ENCODE assay signal across 20 mouse cellular contexts in genomic region chr16:18166613-18167190, GRCm38 (mm10). TPM values are rescaled to one million over a fixed set of nuclear protein-coding genes. Genes with fewer than 3 reads are reported as not detected.
DNase-seq lines count a peak whose midpoint lies in the region; ATAC-seq lines count a peak whose summit lies in the region.
"Had no signal": no experiment of that assay in that cellular context is flagged by ENCODE, and none has a peak within 500 bp of the region (broad histone marks: within the 10 kb centered on the region; RNA-seq: fewer than 3 reads in every experiment).

No protein-coding gene starts in this region.

- no peak overlapping the region for H3K4me3 ChIP-seq in limb, embryonic 15.5 days
- no peak overlapping the region for H3K4me3 ChIP-seq in limb, embryonic 10.5 days
- no peak overlapping the region for H3K4me3 ChIP-seq in hindbrain, embryonic 16.5 days (ENCODE audit: low read length)

- H3K27me3 ChIP-seq in limb, embryonic 15.5 days, result no peaks in the 10 kb centered on the region
- peaks cover 16% of the 10 kb centered on the region; the same call in 1 of the 2 replicates for H3K27me3 ChIP-seq in limb, embryonic 10.5 days (ENCODE audit: low read depth, poor library complexity, severe bottlenecking)
- H3K27me3 ChIP-seq in hindbrain, embryonic 16.5 days (replicated peaks; ENCODE audit: control insufficient read depth, insufficient read depth, low read length), result no peaks in the 10 kb centered on the region

- no peak for ATAC-seq in limb, embryonic 15.5 days (ENCODE audit: insufficient number of reproducible peaks, low FRiP score, low TSS enrichment, low read depth)
- ATAC-seq in hindbrain, embryonic 16.5 days, result no peak
- ATAC-seq: liver, postnatal 0 days; Patski had no signal

- peak; percentile 21 for DNase-seq in cerebellum, adult 9-10 months
- no peak for DNase-seq in cerebellum, adult 11 months
- DNase-seq in gastrocnemius, adult 18-20 months (ENCODE audit: low spot score), result peak; percentile 16
- no peak for DNase-seq in gastrocnemius, postnatal 10 days
- no peak for DNase-seq in limb, embryonic 10.5 days (ENCODE audit: low spot score)
- DNase-seq in kidney, adult 8-10 months, result no peak
- DNase-seq: B cell, adult 2 months; embryo, embryonic 11 days; kidney, adult 9 months; liver, postnatal 0 days; lung, postnatal 4 days had no signal

- no peaks in the 10 kb centered on the region for H3K36me3 ChIP-seq in limb, embryonic 15.5 days
- H3K36me3 ChIP-seq in limb, embryonic 10.5 days, result no peaks in the 10 kb centered on the region
- H3K36me3 ChIP-seq in hindbrain, embryonic 16.5 days (ENCODE audit: control insufficient read depth, insufficient read depth, low read length), result no peaks in the 10 kb centered on the region

- peaks cover 26% of the 10 kb centered on the region for H3K4me1 ChIP-seq in limb, embryonic 15.5 days
- peaks cover 34% of the 10 kb centered on the region for H3K4me1 ChIP-seq in limb, embryonic 10.5 days
- peaks cover 7% of the 10 kb centered on the region for H3K4me1 ChIP-seq in hindbrain, embryonic 16.5 days (ENCODE audit: control insufficient read depth, insufficient read depth, low read depth, low read length)

- no peaks in the 10 kb centered on the region for H3K9me3 ChIP-seq in limb, embryonic 15.5 days
- H3K9me3 ChIP-seq in limb, embryonic 10.5 days (replicated peaks), result no peaks in the 10 kb centered on the region
- no peaks in the 10 kb centered on the region for H3K9me3 ChIP-seq in hindbrain, embryonic 16.5 days (ENCODE audit: control insufficient read depth, low read length)

- 67% methylated on average over 6 of the region's 6 CpGs for WGBS in limb, embryonic 15.5 days
- 84% methylated on average over 6 of the region's 6 CpGs for WGBS in limb, embryonic 10.5 days
- 66% methylated on average over 6 of the region's 6 CpGs for WGBS in hindbrain, embryonic 16.5 days

- no peak overlapping the region for H3K4me2 ChIP-seq in limb, embryonic 15.5 days
- no peak overlapping the region for H3K4me2 ChIP-seq in hindbrain, embryonic 16.5 days (ENCODE audit: low read length)

- H3K9ac ChIP-seq in limb, embryonic 15.5 days, result no peak overlapping the region
- H3K9ac ChIP-seq in hindbrain, embryonic 16.5 days (ENCODE audit: low read depth, low read length), result no peak overlapping the region
- H3K9ac ChIP-seq: liver, postnatal 0 days had no signal

- H3K27ac ChIP-seq in limb, embryonic 15.5 days, result 0 out of 2 replicates have a peak overlapping the region, but pooled peaks have one; percentile 18
- no peak overlapping the region for H3K27ac ChIP-seq in limb, embryonic 10.5 days
- 0 out of 2 replicates have a peak overlapping the region, but pooled peaks have one; percentile 34 for H3K27ac ChIP-seq in hindbrain, embryonic 16.5 days (ENCODE audit: low read depth, low read length)

RNA-seq across cellular contexts. Expression of gene Rtn4r, which starts 39.3 kb away (rescaled TPM):
- total RNA-seq in gastrocnemius, adult 18-20 months (2021), result under 1 TPM in 1 of 2 experiments, not detected in 1; 0.11 TPM
- total RNA-seq in gastrocnemius, postnatal 10 days (2021), result under 1 TPM; 0.38 to 0.52 TPM
- 7.0 and 7.9 TPM in 2 replicates for polyA plus RNA-seq in limb, embryonic 15.5 days (2015; fragmentation: Nextera tagmentation; extraction: Ambion mirVana)
- polyA plus RNA-seq in limb, embryonic 10.5 days (2016; fragmentation: Nextera tagmentation; extraction: Ambion mirVana), result 1.3 and 3.8 TPM in 2 replicates
- polyA plus RNA-seq in hindbrain, embryonic 16.5 days (2015; fragmentation: Nextera tagmentation; extraction: Ambion mirVana), result 15.6 and 24.3 TPM in 2 replicates

RNA-seq across cellular contexts. Expression of gene Ccdc188, which starts 51.0 kb away (rescaled TPM):
- total RNA-seq in gastrocnemius, adult 18-20 months (2021), result not detected
- not detected for total RNA-seq in gastrocnemius, postnatal 10 days (2021)
- polyA plus RNA-seq in limb, embryonic 15.5 days (2015; fragmentation: Nextera tagmentation; extraction: Ambion mirVana), result not detected in 2 replicates
- polyA plus RNA-seq in limb, embryonic 10.5 days (2016; fragmentation: Nextera tagmentation; extraction: Ambion mirVana), result not detected in 2 replicates
- 0.11 TPM in 1 of 2 replicates, not detected in the other for polyA plus RNA-seq in hindbrain, embryonic 16.5 days (2015; fragmentation: Nextera tagmentation; extraction: Ambion mirVana)
- total RNA-seq: heart, adult 8-10 months; monocyte, adult 5-6 weeks had no signal
- polyA plus RNA-seq: heart, postnatal 0 days; large intestine, adult 2 months; limb, embryonic 14.5 days; liver, postnatal 0 days; Patski; stomach, embryonic 14.5 days had no signal

Comparison
In these comparisons a context has a peak if more than half of its experiments do, and no peak if none do; other contexts are left out.
1. DNase-seq: peak in cerebellum, adult 9-10 months (single experiment) and gastrocnemius, adult 18-20 months (single experiment); none in cerebellum, adult 11 months (single experiment), gastrocnemius, postnatal 10 days (single experiment), limb, embryonic 10.5 days (single experiment) and kidney, adult 8-10 months (0 of 2).